Mouse (Mus musculus) neural tube, embryonic 11.5 days (tissue): ENCODE results near the gene Pcmt1. TPM values are rescaled to one million over a fixed set of nuclear protein-coding genes. Genes with fewer than 3 reads are reported as not detected.

Experiments
- ATAC-seq: fragments of 200-750 bp; cut with Nextera tagmentation; 2 replicates; pipeline ENCODE4 v1.8.0; 2017; ENCODE audit warnings: moderate number of reproducible peaks, mild to moderate bottlenecking, moderate TSS enrichment, moderate library complexity; ENCODE audit not compliant: insufficient read depth, low FRiP score, low TSS enrichment
- DNase-seq: peaks from one replicate; pipeline ENCODE4 v3.0.0-alpha.2; 2015; ENCODE audit warnings: low spot score
- H3K27ac ChIP-seq: fragments of 300-500 bp; sonication (generic); 2 replicates; pipeline ENCODE4 v1.5.1; 2014; ENCODE audit warnings: low read depth, mild to moderate bottlenecking, low read length
- H3K27me3 ChIP-seq: fragments of 300-500 bp; sonication (generic); 2 replicates; pipeline ENCODE4 v1.6.1; 2014; ENCODE audit warnings: mild to moderate bottlenecking, low read length, mixed read lengths; ENCODE audit not compliant: control insufficient read depth, insufficient read depth
- H3K36me3 ChIP-seq: fragments of 300-500 bp; sonication (generic); 2 replicates; pipeline ENCODE4 v1.6.1; 2014; ENCODE audit warnings: mild to moderate bottlenecking, low read length, moderate library complexity, mixed read lengths; ENCODE audit not compliant: control insufficient read depth, insufficient read depth
- H3K4me1 ChIP-seq: fragments of 300-500 bp; sonication (generic); 2 replicates; pipeline ENCODE4 v1.6.1; 2014; ENCODE audit warnings: low read length, mixed read lengths; ENCODE audit not compliant: control insufficient read depth, insufficient read depth
- H3K4me2 ChIP-seq: fragments of 300-500 bp; sonication (generic); 2 replicates; pipeline ENCODE4 v1.6.1; 2014; ENCODE audit warnings: low read depth, mild to moderate bottlenecking, moderate library complexity
- H3K4me3 ChIP-seq: fragments of 300-500 bp; sonication (generic); 2 replicates; pipeline ENCODE4 v1.5.1; 2014; ENCODE audit warnings: low read depth, low read length
- H3K9ac ChIP-seq: fragments of 300-500 bp; sonication (generic); 2 replicates; pipeline ENCODE4 v1.6.1; 2014; ENCODE audit warnings: mild to moderate bottlenecking, low read length
- H3K9me3 ChIP-seq: fragments of 300-500 bp; sonication (generic); 2 replicates; pipeline ENCODE4 v1.6.1; 2016; ENCODE audit warnings: low read length; ENCODE audit not compliant: control insufficient read depth
- WGBS: fragments of 180-500 bp; shearing (Covaris S2); extraction: QIAGEN DNeasy Blood & Tissue Kit; methylation state at CpG from one replicate; pipeline ENCODE4 v1.1.7; 2014; 5-methylcytosine and 5-hydroxymethylcytosine counted together
- polyA plus RNA-seq: library from polyadenylated mRNA; unstranded; fragments of >200 nt; fragmentation: Nextera tagmentation; extraction: Ambion mirVana; gene quantifications from 2 replicates; pipeline ENCODE4 v1.2.1, GENCODE M21; 2014

Pcmt1 gene
- polyA plus RNA-seq, 1 experiment from 2014 or later, result 145 TPM

DNA sequence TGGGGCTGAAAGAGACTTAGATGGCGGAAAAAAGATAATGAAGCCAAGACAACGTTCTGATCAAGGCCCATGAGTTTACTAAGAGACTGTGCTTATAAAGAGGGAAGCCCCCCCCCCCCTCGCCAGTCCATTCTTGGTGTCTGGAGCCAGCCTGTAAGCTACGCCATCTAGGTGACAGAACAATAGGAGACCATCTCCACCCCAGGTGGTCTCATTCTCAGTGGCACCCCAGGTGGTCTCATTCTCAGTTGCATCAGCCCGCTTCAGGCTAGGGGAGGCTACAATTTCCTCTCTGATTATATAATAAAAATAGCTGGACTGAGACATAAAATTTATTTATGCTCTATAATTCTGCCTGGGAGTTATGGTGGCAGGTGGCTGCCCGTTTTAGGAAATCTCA is 69.3 kb downstream of the Pcmt1 start:
- WGBS, result 69% methylated on average over 6 of the region's 6 CpGs

DNA sequence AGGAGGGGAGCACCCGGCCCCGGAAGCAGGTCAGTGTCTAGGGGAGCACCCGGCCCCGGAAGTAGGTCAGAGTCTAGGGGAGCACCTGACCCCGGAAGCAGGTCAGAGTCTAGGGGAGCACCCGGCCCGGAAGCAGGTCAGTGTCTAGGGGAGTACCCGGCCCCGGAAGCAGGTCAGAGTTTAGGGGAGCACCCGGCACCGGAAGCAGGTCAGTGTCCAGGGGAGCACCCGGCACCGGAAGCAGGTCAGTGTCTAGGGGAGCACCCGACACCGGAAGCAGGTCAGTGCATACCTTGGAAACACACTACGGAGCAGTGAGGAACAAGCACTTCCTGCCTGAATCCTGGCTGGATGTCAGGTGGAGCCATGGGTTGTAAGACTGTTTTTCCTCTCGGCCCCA is 72.3 kb downstream of the Pcmt1 start:
- no peak for DNase-seq
- H3K4me3 ChIP-seq, result no peak overlapping the region

More for the DNA sequence above, 69.3 kb downstream of the Pcmt1 start:
- Histone ChIP-seq H3K36me3 (no peaks in the 10 kb centered on the region), H3K4me3 (no peak overlapping the region), H3K9me3 (no peaks in the 10 kb centered on the region), H3K27ac (no peak overlapping the region), H3K9ac (no peak overlapping the region), H3K27me3 (no peaks in the 10 kb centered on the region), H3K4me2 (no peak overlapping the region), H3K4me1 (no peaks in the 10 kb centered on the region)
- ATAC-seq (no peak), DNase-seq (no peak)

DNA sequence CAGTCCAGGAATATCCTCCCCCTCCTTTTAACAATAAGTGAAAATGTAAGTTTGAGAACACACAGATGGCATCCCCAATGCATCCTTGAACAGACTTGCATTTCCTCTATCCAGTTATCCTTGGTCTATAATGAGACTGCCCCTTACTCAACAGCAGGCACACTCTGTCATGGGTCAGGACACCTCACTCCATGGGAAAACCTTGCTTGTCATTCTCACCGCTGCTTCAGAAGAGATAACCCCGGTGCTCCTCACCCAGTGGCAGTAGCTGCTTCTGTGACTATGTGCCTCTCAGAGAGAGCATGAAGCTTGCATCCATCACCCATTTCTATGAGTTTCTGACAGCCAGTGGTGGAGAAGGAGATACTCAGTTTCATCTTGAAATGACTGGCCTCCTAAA is 74.5 kb downstream of the Pcmt1 start:
- Histone ChIP-seq H3K36me3 (no peaks in the 10 kb centered on the region), H3K9me3 (no peaks in the 10 kb centered on the region), H3K4me1 (no peaks in the 10 kb centered on the region), H3K9ac (no peak overlapping the region), H3K27me3 (no peaks in the 10 kb centered on the region), H3K27ac (no peak overlapping the region), H3K4me2 (no peak overlapping the region), H3K4me3 (no peak overlapping the region)
- WGBS, result 91% methylated on average over 2 of the region's 2 CpGs
- DNase-seq (no peak), ATAC-seq (no peak)

More for the DNA sequence above, 72.3 kb downstream of the Pcmt1 start:
- H3K27ac ChIP-seq, result no peak overlapping the region
- no peak overlapping the region for H3K9ac ChIP-seq
- H3K9me3 ChIP-seq, result no peaks in the 10 kb centered on the region
- no peak for ATAC-seq
- no peaks in the 10 kb centered on the region for H3K36me3 ChIP-seq
- H3K27me3 ChIP-seq, result no peaks in the 10 kb centered on the region
- WGBS, result 91% methylated on average over 17 of the region's 17 CpGs
- H3K4me1 ChIP-seq, result no peaks in the 10 kb centered on the region
- no peak overlapping the region for H3K4me2 ChIP-seq

DNA sequence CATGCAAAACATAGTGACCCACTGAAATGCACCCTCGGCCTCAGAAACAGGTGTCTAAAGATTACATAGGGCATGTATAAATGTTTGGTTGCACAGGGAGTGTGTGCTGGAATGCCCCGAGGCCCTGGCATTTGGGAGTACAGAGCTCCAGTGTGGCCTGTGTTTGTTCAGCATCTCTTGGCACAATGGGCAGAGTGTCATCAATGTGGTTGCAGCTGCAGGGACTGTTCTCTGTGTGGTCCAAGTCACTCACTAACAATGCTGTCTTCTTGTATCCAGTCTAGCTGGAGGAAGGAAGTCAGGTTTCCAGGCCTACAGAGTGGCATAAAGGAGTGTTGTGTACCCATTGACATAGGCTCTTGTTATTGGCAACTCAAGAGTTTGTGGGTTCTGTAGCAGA is 75.8 kb downstream of the Pcmt1 start:
- H3K36me3 ChIP-seq, result no peaks in the 10 kb centered on the region
- no peaks in the 10 kb centered on the region for H3K4me1 ChIP-seq
- H3K4me3 ChIP-seq, result no peak overlapping the region
- no peak overlapping the region for H3K9ac ChIP-seq
- ATAC-seq (no peak), DNase-seq (no peak)
- WGBS, result 76% methylated on average over 2 of the region's 2 CpGs
- H3K27me3 ChIP-seq, result no peaks in the 10 kb centered on the region
- no peaks in the 10 kb centered on the region for H3K9me3 ChIP-seq
- H3K27ac ChIP-seq, result no peak overlapping the region
- no peak overlapping the region for H3K4me2 ChIP-seq

DNA sequence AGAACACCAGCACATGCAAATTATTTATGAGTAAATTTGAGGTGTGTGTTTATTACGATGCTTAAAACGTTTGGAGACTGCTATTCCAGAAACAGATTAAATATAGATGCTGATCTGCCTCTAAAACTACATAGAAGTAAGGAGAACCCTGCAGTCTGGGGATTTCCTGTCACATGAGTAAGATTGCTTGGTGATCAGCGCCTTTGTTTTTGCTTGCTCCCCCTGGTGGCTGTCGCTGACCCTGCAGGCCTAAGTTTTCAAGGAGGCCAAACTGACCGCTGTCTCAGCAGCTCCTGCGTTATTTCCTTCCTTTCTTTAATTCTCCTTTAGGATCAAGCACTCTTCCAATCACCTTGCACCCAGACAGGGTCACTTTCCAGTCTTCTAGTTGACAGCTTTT is 80.3 kb downstream of the Pcmt1 start:
- no peaks in the 10 kb centered on the region for H3K36me3 ChIP-seq
- H3K9me3 ChIP-seq, result no peaks in the 10 kb centered on the region
- ATAC-seq (no peak), DNase-seq (peak; percentile 76)
- WGBS, result 13% methylated on average over 6 of the region's 6 CpGs
- no peak overlapping the region for H3K4me2 ChIP-seq
- H3K27ac ChIP-seq, result no peak overlapping the region
- H3K9ac ChIP-seq, result no peak overlapping the region
- no peaks in the 10 kb centered on the region for H3K4me1 ChIP-seq
- H3K4me3 ChIP-seq, result no peak overlapping the region
- no peaks in the 10 kb centered on the region for H3K27me3 ChIP-seq

DNA sequence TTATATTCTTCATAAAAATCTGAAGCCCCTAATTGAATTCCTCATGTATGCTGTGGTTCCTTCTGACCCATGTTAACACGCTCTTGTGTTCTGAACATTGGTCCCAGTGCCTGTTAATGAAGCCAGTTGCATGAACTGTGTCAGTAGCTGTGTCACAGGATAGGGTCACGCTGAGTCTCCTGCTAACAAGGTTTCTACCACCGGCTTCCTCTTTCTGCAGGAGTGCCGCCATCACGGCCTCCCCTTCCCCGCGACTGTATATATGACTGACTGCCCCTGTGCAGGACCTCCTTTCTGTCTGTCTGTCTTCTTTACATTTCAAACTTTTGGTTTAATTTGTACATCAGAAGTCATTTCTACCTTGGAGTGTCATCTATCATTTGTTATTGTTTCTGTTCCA is 82.8 kb downstream of the Pcmt1 start:
- no peaks in the 10 kb centered on the region for H3K36me3 ChIP-seq
- H3K4me2 ChIP-seq, result no peak overlapping the region
- no peak overlapping the region for H3K4me3 ChIP-seq
- no peaks in the 10 kb centered on the region for H3K27me3 ChIP-seq
- ATAC-seq, result no peak
- no peak overlapping the region for H3K9ac ChIP-seq
- WGBS, result 90% methylated on average over 7 of the region's 7 CpGs
- no peak overlapping the region for H3K27ac ChIP-seq
- DNase-seq, result no peak
- no peaks in the 10 kb centered on the region for H3K9me3 ChIP-seq
- H3K4me1 ChIP-seq, result no peaks in the 10 kb centered on the region

DNA sequence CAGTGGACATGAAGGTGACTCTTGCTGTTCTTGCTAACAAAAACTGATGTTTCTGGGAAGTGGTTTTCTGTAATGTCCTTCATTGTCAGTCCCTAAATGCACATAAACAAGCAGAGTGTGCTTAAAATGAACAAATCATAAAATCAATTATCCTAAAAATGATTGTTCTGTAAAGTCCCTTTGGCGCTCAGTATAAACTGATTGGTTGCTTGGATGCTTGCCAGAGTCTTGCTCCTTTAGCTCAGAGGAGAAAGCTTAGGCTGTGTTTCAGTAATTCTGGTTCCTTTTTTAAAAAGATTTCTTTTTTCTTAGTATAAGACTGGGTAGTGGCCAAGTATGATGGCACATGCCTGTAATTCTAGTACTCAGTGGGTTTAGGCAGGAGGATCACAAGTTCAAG is 84.7 kb downstream of the Pcmt1 start:
- Histone ChIP-seq H3K27ac (no peak overlapping the region), H3K4me1 (peaks cover 5% of the 10 kb centered on the region; the same call in 1 of the 2 replicates), H3K9ac (no peak overlapping the region), H3K4me2 (no peak overlapping the region), H3K4me3 (no peak overlapping the region), H3K27me3 (0 out of 2 replicates have a peak, but pooled peaks cover 2% of the 10 kb centered on the region), H3K9me3 (no peaks in the 10 kb centered on the region), H3K36me3 (no peaks in the 10 kb centered on the region)
- 97% methylated on average over 1 of the region's 1 CpGs for WGBS
- ATAC-seq, result no peak
- no peak for DNase-seq

DNA sequence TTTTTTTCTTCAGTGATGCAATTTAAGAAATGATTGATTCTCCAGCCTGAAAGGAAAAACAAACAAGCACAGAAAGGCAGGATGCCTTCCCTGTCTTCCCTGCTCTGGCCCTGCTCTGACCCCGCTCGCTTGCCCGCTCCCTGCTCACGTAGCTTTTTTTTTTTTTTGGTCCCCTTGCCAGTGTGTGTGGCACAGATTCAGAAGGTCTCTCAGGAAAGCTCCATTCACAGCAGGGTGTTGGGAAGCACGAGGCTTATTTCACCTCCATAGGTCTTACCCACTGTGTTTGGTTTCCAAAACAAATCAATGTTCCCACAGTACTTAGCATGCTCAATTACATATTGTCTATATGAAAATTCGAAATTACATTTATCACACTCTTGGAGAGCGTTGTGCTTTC is 86.1 kb downstream of the Pcmt1 start:
- Histone ChIP-seq H3K27ac (no peak overlapping the region), H3K36me3 (no peaks in the 10 kb centered on the region), H3K4me1 (peaks cover 9% of the 10 kb centered on the region; the same call in 1 of the 2 replicates), H3K27me3 (0 out of 2 replicates have a peak, but pooled peaks cover 6% of the 10 kb centered on the region), H3K9me3 (no peaks in the 10 kb centered on the region), H3K4me3 (no peak overlapping the region), H3K9ac (no peak overlapping the region), H3K4me2 (no peak overlapping the region)
- DNase-seq, result no peak
- WGBS, result 44% methylated on average over 7 of the region's 7 CpGs
- no peak for ATAC-seq

DNA sequence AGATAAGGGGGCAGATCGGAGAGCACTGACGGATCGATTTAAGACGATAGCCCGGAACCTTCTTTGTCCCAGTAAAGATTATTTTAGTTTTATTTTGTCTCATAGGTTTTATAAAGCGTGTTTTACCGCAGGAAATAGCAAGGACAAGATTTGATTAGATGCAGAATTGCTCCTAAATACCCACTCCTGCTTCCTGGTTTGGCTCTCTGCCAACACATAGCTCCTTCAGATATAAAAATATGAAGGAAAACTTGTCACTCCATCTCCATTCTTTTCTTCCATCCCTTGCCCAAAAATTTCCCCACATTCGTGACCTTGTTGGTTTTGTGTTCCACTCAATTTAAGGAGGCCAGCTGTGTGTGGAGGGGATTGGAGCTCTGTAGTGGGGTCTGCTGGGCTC is 90.1 kb downstream of the Pcmt1 start:
- 5% methylated on average over 8 of the region's 8 CpGs for WGBS
- Histone ChIP-seq H3K9ac (no peak overlapping the region), H3K4me1 (peaks cover 9% of the 10 kb centered on the region; the same call in 1 of the 2 replicates), H3K9me3 (no peaks in the 10 kb centered on the region), H3K27me3 (0 out of 2 replicates have a peak, but pooled peaks cover 6% of the 10 kb centered on the region), H3K4me3 (peak overlapping the region; percentile 80), H3K36me3 (no peaks in the 10 kb centered on the region), H3K27ac (no peak overlapping the region), H3K4me2 (peak overlapping the region; percentile 99)
- ATAC-seq (no peak), DNase-seq (no peak)
